Mouse (Mus musculus) 3134 (cell line): ENCODE results near the gene Gm648.
"Not testable (repeated sequence)": the region's sequence is repeated elsewhere in the genome, so short reads cannot be mapped to it uniquely, and the experiment has no call there.

ENCODE experiments used
- DNase-seq: peaks from one replicate; pipeline ENCODE4 v3.0.0-alpha.2; 2011; ENCODE audit warnings: low spot score; ENCODE audit not compliant: insufficient read length; ENCODE audit errors: extremely low read depth

The Gm648 gene

DNA sequence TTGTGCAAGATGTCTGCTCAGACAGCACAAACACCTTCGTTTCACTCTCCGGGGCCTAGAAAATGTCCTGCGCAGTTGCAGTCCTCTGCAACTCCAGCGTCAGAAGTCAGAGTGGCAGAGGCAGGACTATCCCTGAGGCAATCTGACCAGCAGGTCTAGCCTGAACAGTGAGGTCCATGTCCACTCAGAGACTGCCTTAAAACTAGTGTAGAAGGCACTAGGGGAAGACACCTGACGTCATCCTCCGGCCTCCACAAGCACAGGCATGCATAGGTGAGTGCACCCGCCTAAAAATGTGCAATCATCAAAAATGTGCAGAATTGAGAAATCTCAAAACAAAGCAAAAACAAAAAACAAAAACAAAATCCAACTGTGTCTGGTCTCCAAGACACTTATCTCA is at the start of gene Gm648:
TSS of gene Gm648 (minus strand) at position 101 of the 400 bp plus-strand sequence.
- DNase-seq: no peak

DNA sequence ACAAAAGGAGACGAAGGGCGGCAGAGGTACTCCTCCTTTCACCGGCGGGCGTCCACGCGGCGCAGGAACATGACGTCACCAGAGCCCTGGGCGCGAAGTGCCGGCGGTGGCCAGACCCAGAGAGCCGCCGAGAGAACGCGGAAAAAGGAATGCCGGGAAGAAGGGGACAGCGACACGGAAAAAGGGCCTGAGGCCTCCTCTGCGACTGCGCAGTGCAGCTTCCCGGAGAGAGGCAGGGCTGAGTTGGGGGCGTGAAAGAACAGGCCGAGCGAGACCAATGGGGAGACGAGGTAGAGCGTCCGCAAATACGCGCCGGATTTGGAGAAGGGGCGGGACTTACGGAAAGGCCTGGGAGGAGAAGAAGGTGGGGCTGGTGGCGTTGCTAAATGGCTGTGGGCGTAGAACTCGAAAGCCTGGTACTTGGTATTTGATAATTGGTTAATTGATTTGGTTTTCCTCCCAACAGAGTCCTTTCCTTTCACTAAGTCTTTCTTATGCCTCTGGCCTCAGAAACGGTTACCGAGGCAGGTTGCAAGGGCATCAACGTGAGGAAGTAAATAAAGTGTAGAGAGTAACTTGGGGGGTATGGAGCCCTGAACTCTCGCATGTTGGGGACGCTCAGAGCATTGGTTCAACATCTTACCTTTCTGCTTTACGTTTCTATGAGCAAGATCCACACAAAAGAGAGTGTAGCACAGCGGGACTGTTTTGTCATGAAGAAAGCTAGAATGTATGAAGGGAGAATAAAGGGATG is 48.7 kb upstream of the Gm648 start, which contains the start of gene Mmgt1:
TSS of gene Mmgt1 (minus strand) at position 183 of the 754 bp plus-strand sequence.
- peak; percentile 92 for DNase-seq

- DNase-seq: no peak
Measured at GRCm38 (mm10) chrX:56597219-56597886, 47.9 kb upstream of the Gm648 start.

DNA sequence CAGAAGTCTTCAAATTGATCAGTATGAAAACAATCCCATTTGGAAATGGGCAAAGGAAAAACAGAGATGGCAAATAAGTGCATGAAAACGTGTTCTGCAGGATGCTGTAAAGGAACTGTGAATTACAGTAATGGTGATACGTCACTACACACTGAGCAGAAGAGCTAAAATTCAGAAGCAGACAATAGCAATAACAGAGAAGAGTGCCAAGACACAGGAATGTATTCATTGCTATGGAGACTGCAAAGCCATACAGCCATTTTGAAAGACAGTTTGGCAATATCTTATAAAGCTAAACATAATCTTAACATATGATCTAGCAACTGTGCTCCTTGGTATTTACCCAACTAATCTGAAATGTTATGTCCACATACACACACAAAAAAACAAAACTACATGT is 28.8 kb upstream of the Gm648 start:
- DNase-seq: no peak

DNA sequence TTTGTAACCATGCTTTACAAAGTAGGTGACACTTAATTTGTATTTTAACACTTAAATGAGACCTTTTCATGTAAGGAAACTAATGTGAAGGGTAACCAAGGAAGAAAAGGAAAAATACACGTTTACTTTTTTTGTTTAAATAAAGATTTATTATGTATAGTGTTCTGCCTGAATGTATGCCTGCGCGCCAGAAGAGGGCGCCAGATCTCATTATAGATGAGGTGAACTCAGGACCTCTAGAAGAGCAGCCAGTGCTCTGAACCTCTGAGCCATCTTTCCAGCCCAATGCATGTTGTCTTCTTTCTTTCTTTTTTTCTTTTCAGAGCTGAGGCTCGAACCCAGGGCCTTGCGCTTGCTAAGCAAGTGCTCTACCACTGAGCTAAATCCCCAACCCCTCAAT is 23.1 kb upstream of the Gm648 start:
- no peak for DNase-seq

DNA sequence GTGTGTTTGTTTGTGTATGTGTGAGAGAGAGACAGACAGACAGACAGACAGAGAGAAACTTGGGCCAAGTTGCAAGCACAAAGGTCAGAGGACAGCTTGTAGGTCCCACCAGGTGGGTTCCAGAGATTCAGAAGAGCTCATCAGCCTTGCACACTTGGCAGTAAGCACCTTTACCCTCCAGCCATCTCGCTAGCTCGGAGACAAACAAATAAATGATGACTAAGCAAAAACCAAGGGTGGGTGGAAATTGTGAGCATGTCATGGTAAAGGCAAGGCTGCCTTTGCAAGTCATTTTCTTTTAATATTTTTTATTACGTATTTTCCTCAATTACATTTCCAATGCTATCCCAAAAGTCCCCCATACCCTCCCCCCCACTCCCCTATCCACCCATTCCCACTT is 4.2 kb upstream of the Gm648 start:
- DNase-seq: no peak

GRCm38 (mm10) chrX:56537162-56537561 is 12.2 kb downstream of the Gm648 start:
- DNase-seq: no peak

DNA sequence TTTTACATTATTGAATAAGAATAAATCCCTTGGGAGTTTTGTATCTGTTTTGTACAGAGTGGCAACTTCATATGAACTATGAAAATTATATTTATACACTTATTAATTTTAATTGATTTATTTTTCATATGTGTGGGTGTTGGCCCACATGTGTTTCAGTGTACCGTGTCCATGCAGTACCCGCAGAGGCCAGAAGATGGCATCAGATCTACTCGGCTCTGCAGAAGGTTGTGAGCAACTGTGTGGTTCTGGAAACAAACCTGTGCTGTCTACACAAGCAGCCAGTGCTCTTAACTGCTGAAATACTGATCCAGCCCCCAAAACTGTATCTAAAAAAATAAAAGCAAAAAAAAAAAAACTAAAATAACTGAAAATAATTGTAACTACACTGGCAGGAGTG is 18.1 kb downstream of the Gm648 start:
- DNase-seq: no peak

GRCm38 (mm10) chrX:56524442-56524841 is 25.0 kb downstream of the Gm648 start, which contains the start of gene Gm10477:
Gene Gm10477 (plus strand): TSS chrX:56524742.
- DNase-seq: not testable (repeated sequence)

GRCm38 (mm10) chrX:56497241-56497640 is 52.2 kb downstream of the Gm648 start:
- peak; percentile 2 for DNase-seq
